Mouse (Mus musculus) midbrain, embryonic 15.5 days (tissue): Measurements from ENCODE around the gene Lrp2bp. TPM values are rescaled to one million over a fixed set of nuclear protein-coding genes. Genes with fewer than 3 reads are reported as not detected.

Experiments
- ATAC-seq: fragments of 200-750 bp; cut with Nextera tagmentation; replicated peaks from 2 replicates; pipeline ENCODE4 v1.8.0; 2017; ENCODE audit warnings: moderate TSS enrichment
- H3K27ac ChIP-seq: fragments of 300-500 bp; sonication (generic); 2 replicates; pipeline ENCODE4 v1.5.1; 2015; ENCODE audit warnings: mild to moderate bottlenecking, inconsistent platforms
- H3K27me3 ChIP-seq: fragments of 300-500 bp; sonication (generic); replicated peaks from 2 replicates; pipeline ENCODE4 v1.6.1; 2015; ENCODE audit warnings: inconsistent platforms
- H3K36me3 ChIP-seq: fragments of 300-500 bp; sonication (generic); replicated peaks from 2 replicates; pipeline ENCODE4 v1.6.1; 2015; ENCODE audit warnings: inconsistent platforms
- H3K4me1 ChIP-seq: fragments of 300-500 bp; sonication (generic); 2 replicates; pipeline ENCODE4 v1.6.1; 2015; ENCODE audit warnings: inconsistent platforms
- H3K4me2 ChIP-seq: fragments of 300-500 bp; sonication (generic); 2 replicates; pipeline ENCODE4 v1.6.1; 2015; ENCODE audit warnings: inconsistent platforms, mild to moderate bottlenecking, moderate library complexity
- H3K4me3 ChIP-seq: fragments of 300-500 bp; sonication (generic); 2 replicates; pipeline ENCODE4 v1.5.1; 2015; ENCODE audit warnings: mild to moderate bottlenecking, inconsistent platforms
- H3K9ac ChIP-seq: fragments of 300-500 bp; sonication (generic); 2 replicates; pipeline ENCODE4 v1.6.1; 2015; ENCODE audit warnings: mild to moderate bottlenecking, inconsistent platforms
- H3K9me3 ChIP-seq: fragments of 300-500 bp; sonication (generic); 2 replicates; pipeline ENCODE4 v1.6.1; 2016; ENCODE audit warnings: inconsistent platforms
- WGBS: fragments of 180-500 bp; shearing (Covaris S2); methylation state at CpG from one replicate; pipeline ENCODE4 v1.1.7; 2015; ENCODE audit warnings: mixed read lengths; 5-methylcytosine and 5-hydroxymethylcytosine counted together
- polyA plus RNA-seq: library from polyadenylated mRNA; unstranded; fragments of >200 nt; fragmentation: Nextera tagmentation; extraction: Ambion mirVana; gene quantifications from 2 replicates; pipeline ENCODE4 v1.2.1, GENCODE M21; 2015

Lrp2bp gene
- polyA plus RNA-seq: 0.52 and 0.66 TPM in 2 replicates

- no peaks in the 10 kb centered on the region for H3K27me3 ChIP-seq
- peak within 1 kb of the TSS; percentile 52 for H3K4me3 ChIP-seq
- ATAC-seq: peak; percentile 27
- no peaks in the 10 kb centered on the region for H3K9me3 ChIP-seq
- peak within 1 kb of the TSS; percentile 99 for H3K27ac ChIP-seq
- H3K4me1 ChIP-seq: peaks cover 22% of the 10 kb centered on the region
- peak within 1 kb of the TSS; percentile 67 for H3K4me2 ChIP-seq
- peak within 1 kb of the TSS; percentile 66 for H3K9ac ChIP-seq
- peaks cover 19% of the 10 kb centered on the region; the same call in 1 of the 2 replicates for H3K36me3 ChIP-seq
- WGBS: 1% methylated on average over 22 of the region's 22 CpGs
These were observed at the start of gene Lrp2bp for GRCm38 (mm10) chr8:45999138-45999783. TSS of gene Lrp2bp (plus strand) at chr8:45999303.

- H3K4me3 ChIP-seq: no peak overlapping the region
- no peak for ATAC-seq
- H3K36me3 ChIP-seq: no peaks in the 10 kb centered on the region
- H3K9ac ChIP-seq: no peak overlapping the region
- H3K4me2 ChIP-seq: no peak overlapping the region
- no peak overlapping the region for H3K27ac ChIP-seq
- 53% methylated on average over 2 of the region's 2 CpGs for WGBS
- H3K9me3 ChIP-seq: no peaks in the 10 kb centered on the region
- H3K27me3 ChIP-seq: no peaks in the 10 kb centered on the region
- H3K4me1 ChIP-seq: no peaks in the 10 kb centered on the region
These were observed 48.5 kb upstream of the Lrp2bp start for GRCm38 (mm10) chr8:45950622-45951021.

- no peak overlapping the region for H3K27ac ChIP-seq
- WGBS: 95% methylated on average over 12 of the region's 12 CpGs
- H3K4me2 ChIP-seq: no peak overlapping the region
- no peak for ATAC-seq
- H3K4me3 ChIP-seq: no peak overlapping the region
- no peak overlapping the region for H3K9ac ChIP-seq
- H3K36me3 ChIP-seq: no peaks in the 10 kb centered on the region
- H3K4me1 ChIP-seq: peaks cover 9% of the 10 kb centered on the region
- no peaks in the 10 kb centered on the region for H3K9me3 ChIP-seq
- no peaks in the 10 kb centered on the region for H3K27me3 ChIP-seq
These were observed 28.2 kb upstream of the Lrp2bp start for GRCm38 (mm10) chr8:45970894-45971293.

- 76% methylated on average over 8 of the region's 8 CpGs for WGBS
- Histone ChIP-seq H3K27ac (no peak overlapping the region), H3K4me3 (no peak overlapping the region), H3K9me3 (no peaks in the 10 kb centered on the region), H3K9ac (no peak overlapping the region), H3K27me3 (no peaks in the 10 kb centered on the region), H3K4me2 (no peak overlapping the region), H3K4me1 (peaks cover 14% of the 10 kb centered on the region), H3K36me3 (no peaks in the 10 kb centered on the region; the same call in 1 of the 2 replicates)
- no peak for ATAC-seq
These were observed 25.1 kb upstream of the Lrp2bp start for GRCm38 (mm10) chr8:45973988-45974505.

- peak within 1 kb of the TSS; percentile 70 for H3K4me2 ChIP-seq
- peak within 1 kb of the TSS; percentile 54 for H3K4me3 ChIP-seq
- WGBS: under 1% methylated on average over 57 of the region's 57 CpGs
- H3K9ac ChIP-seq: peak within 1 kb of the TSS; percentile 73
- no peaks in the 10 kb centered on the region; the same call in 1 of the 2 replicates for H3K36me3 ChIP-seq
- no peaks in the 10 kb centered on the region for H3K9me3 ChIP-seq
- H3K27ac ChIP-seq: peak within 1 kb of the TSS; percentile 87
- H3K27me3 ChIP-seq: no peaks in the 10 kb centered on the region
- H3K4me1 ChIP-seq: peaks cover 14% of the 10 kb centered on the region
- ATAC-seq: peak; percentile 99
These were observed 23.8 kb upstream of the Lrp2bp start, which contains the start of the genes 1700029J07Rik and Ufsp2 for GRCm38 (mm10) chr8:45975126-45975836. TSS of gene 1700029J07Rik (minus strand) at chr8:45975252. TSS of gene Ufsp2 (plus strand) at chr8:45975528.

GRCm38 (mm10) chr8:45975837-45976468 lies 23.1 kb upstream of the Lrp2bp start:
- peak overlapping the region; percentile 70 for H3K4me2 ChIP-seq
- 0 out of 2 replicates have a peak overlapping the region, but pooled peaks have one; percentile 16 for H3K27ac ChIP-seq
- H3K4me1 ChIP-seq: peaks cover 14% of the 10 kb centered on the region
- peak overlapping the region; percentile 51 for H3K9ac ChIP-seq
- H3K9me3 ChIP-seq: no peaks in the 10 kb centered on the region
- 66% methylated on average over 11 of the region's 11 CpGs for WGBS
- H3K4me3 ChIP-seq: peak overlapping the region; percentile 54
- H3K27me3 ChIP-seq: no peaks in the 10 kb centered on the region
- no peaks in the 10 kb centered on the region; the same call in 1 of the 2 replicates for H3K36me3 ChIP-seq
- ATAC-seq: peak; percentile 18

- H3K27me3 ChIP-seq: no peaks in the 10 kb centered on the region
- H3K9ac ChIP-seq: no peak overlapping the region
- WGBS: 86% methylated on average over 3 of the region's 3 CpGs
- H3K4me3 ChIP-seq: no peak overlapping the region
- no peak for ATAC-seq
- H3K4me2 ChIP-seq: no peak overlapping the region
- H3K4me1 ChIP-seq: no peaks in the 10 kb centered on the region
- no peaks in the 10 kb centered on the region for H3K9me3 ChIP-seq
- no peak overlapping the region for H3K27ac ChIP-seq
- peaks cover 15% of the 10 kb centered on the region for H3K36me3 ChIP-seq
These were observed 12.4 kb upstream of the Lrp2bp start for GRCm38 (mm10) chr8:45986665-45987064.

DNA sequence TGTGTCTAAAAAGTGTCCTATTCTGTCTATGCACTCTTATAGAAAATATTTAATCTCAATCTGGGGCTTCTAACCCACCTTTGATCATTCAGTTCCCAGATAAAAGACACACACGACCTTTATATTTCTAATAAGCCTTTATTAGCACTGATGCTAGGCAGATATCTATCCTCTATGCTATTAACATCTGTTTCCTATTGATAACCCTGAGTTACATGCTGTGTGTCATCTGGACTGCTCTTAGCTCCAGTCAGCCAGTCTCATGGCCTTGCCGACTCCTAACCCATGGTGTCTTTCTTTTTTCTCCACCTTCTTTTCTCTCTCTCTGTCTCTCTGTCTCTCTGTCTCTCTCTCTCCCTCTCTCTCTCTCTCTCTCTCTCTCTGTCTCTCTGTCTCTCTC lies 10.9 kb upstream of the Lrp2bp start:
- no peak for ATAC-seq
- H3K4me1 ChIP-seq: no peaks in the 10 kb centered on the region

GRCm38 (mm10) chr8:45990631-45991310 lies 8.3 kb upstream of the Lrp2bp start:
- no peaks in the 10 kb centered on the region for H3K9me3 ChIP-seq
- no peak overlapping the region for H3K4me3 ChIP-seq
- no peak overlapping the region for H3K9ac ChIP-seq
- no peak overlapping the region for H3K4me2 ChIP-seq
- 95% methylated on average over 4 of the region's 4 CpGs for WGBS
- no peak overlapping the region for H3K27ac ChIP-seq
- H3K36me3 ChIP-seq: peaks cover 16% of the 10 kb centered on the region
- H3K27me3 ChIP-seq: no peaks in the 10 kb centered on the region
- H3K4me1 ChIP-seq: no peaks in the 10 kb centered on the region
- no peak for ATAC-seq

More for the DNA sequence above, 10.9 kb upstream of the Lrp2bp start:
- WGBS: 71% methylated on average over 2 of the region's 2 CpGs
- Histone ChIP-seq H3K4me2 (no peak overlapping the region), H3K4me3 (no peak overlapping the region), H3K27me3 (no peaks in the 10 kb centered on the region), H3K9me3 (no peaks in the 10 kb centered on the region), H3K27ac (no peak overlapping the region), H3K36me3 (peaks cover 9% of the 10 kb centered on the region), H3K9ac (no peak overlapping the region)

DNA sequence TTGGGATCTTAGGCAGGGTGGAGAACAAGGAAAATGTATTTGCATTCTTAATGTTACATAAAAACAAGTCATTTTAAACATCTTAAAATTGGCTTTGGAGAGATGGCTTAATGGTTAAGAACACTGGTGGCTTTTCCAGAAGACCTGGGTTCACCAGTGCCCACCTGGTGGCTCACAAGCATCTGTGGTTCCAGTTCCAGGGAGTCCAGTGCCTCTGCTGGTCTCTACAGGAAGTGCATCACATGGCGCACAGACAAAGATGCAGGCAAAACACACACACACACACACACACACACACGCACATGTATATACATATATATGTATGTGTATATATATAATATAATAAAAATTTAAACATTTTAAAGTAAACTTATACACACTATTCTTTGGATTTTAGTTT lies 5.0 kb upstream of the Lrp2bp start:
- H3K27me3 ChIP-seq: no peaks in the 10 kb centered on the region
- H3K27ac ChIP-seq: no peak overlapping the region
- H3K4me2 ChIP-seq: no peak overlapping the region
- no peak overlapping the region for H3K4me3 ChIP-seq
- H3K9me3 ChIP-seq: no peaks in the 10 kb centered on the region
- WGBS: 93% methylated on average over 2 of the region's 2 CpGs
- peaks cover 15% of the 10 kb centered on the region for H3K4me1 ChIP-seq
- H3K9ac ChIP-seq: no peak overlapping the region
- ATAC-seq: no peak
- peaks cover 23% of the 10 kb centered on the region for H3K36me3 ChIP-seq

DNA sequence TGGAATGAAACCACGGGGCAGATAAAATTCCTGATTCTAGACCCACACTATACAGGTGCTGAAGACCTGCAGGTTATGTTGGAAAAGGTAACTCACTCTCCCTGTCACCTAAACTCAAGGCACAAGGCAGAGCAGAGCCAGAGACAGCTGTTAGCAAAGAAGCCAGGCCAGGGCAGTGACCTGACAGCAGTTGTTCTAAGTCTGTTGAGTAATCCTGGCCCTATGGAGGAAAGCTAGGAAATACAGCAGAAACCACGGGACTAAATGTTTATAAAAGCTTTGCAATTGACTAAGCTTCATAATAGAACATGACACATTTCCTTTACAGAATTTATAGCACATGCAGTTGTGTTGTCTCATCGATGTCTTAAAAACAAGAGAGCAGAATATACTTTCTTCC lies 3.5 kb upstream of the Lrp2bp start:
- Histone ChIP-seq H3K9ac (no peak overlapping the region), H3K27me3 (no peaks in the 10 kb centered on the region), H3K4me1 (peaks cover 18% of the 10 kb centered on the region), H3K4me3 (no peak overlapping the region), H3K9me3 (no peaks in the 10 kb centered on the region), H3K36me3 (peaks cover 23% of the 10 kb centered on the region), H3K27ac (no peak overlapping the region), H3K4me2 (no peak overlapping the region)
- ATAC-seq: no peak
- WGBS: 92% methylated on average over 3 of the region's 3 CpGs
